Mouse (Mus musculus) lung, embryonic 14.5 days (tissue): ENCODE measurements around the gene Pygm. TPM values are rescaled to one million over a fixed set of nuclear protein-coding genes. Genes with fewer than 3 reads are reported as not detected.

Experiments used
- ATAC-seq: fragments of 200-750 bp; cut with Nextera tagmentation; 2 replicates; pipeline ENCODE4 v1.8.0; 2017; ENCODE audit warnings: mild to moderate bottlenecking, moderate TSS enrichment, moderate library complexity; ENCODE audit not compliant: insufficient read depth
- DNase-seq: peaks from one replicate; pipeline ENCODE4 v3.0.0-alpha.2; 2015
- H3K27ac ChIP-seq: fragments of 300-500 bp; sonication (generic); 2 replicates; pipeline ENCODE4 v1.5.1; 2014; ENCODE audit warnings: low read depth, mild to moderate bottlenecking, moderate library complexity
- H3K27me3 ChIP-seq: fragments of 300-500 bp; sonication (generic); 2 replicates; pipeline ENCODE4 v1.6.1; 2014; ENCODE audit warnings: low read length, control low read depth; ENCODE audit not compliant: insufficient read depth
- H3K36me3 ChIP-seq: fragments of 300-500 bp; sonication (generic); 2 replicates; pipeline ENCODE4 v1.6.1; 2014; ENCODE audit warnings: control low read depth; ENCODE audit not compliant: insufficient read depth
- H3K4me1 ChIP-seq: fragments of 300-500 bp; sonication (generic); 2 replicates; pipeline ENCODE4 v1.6.1; 2014; ENCODE audit warnings: antibody characterized with exemption, control low read depth; ENCODE audit not compliant: insufficient read depth
- H3K4me2 ChIP-seq: fragments of 300-500 bp; sonication (generic); 2 replicates; pipeline ENCODE4 v1.6.1; 2014; ENCODE audit warnings: mild to moderate bottlenecking
- H3K4me3 ChIP-seq: fragments of 300-500 bp; sonication (generic); 2 replicates; pipeline ENCODE4 v1.5.1; 2014; ENCODE audit warnings: low read depth, low read length
- H3K9ac ChIP-seq: fragments of 300-500 bp; sonication (generic); 2 replicates; pipeline ENCODE4 v1.6.1; 2014
- H3K9me3 ChIP-seq: fragments of 300-500 bp; sonication (generic); 2 replicates; pipeline ENCODE4 v1.6.1; 2016; ENCODE audit warnings: low read depth, low read length, control low read depth
- CTCF ChIP-seq: IDR thresholded peaks from 2 replicates; pipeline ENCODE4 v1.5.1; 2016; ENCODE audit warnings: antibody characterized with exemption, low read depth
- WGBS: fragments of 180-500 bp; shearing (Covaris S2); extraction: QIAGEN DNeasy Blood & Tissue Kit; methylation state at CpG from one replicate; pipeline ENCODE4 v1.1.7; 2014; 5-methylcytosine and 5-hydroxymethylcytosine counted together
- polyA plus RNA-seq: library from polyadenylated mRNA; unstranded; fragments of >200 nt; fragmentation: Nextera tagmentation; extraction: Ambion mirVana; gene quantifications from 2 replicates; pipeline ENCODE4 v1.2.1, GENCODE M21; 2014

The Pygm gene
- polyA plus RNA-seq, 1 experiment from 2014 or later: 6.1 TPM

DNA sequence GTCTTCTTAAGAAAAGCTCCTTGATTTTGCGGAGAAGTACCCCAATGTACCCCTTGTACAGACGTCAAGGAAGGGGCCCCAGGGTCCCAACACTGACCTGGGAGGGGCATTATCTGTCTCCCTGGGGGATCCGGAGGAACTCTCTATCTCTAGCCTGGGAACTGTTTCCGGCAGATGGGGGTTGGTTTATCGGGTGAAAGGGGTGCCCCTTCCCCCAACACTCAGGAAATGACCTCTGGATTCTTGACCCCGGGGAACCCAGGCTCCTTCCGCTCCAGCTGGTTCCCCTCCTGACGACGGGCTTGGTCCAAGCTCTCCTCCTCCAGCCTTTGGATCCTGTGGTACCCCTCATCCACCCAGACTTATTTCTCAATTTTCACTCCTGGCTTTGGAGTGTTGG is 17.8 kb downstream of the Pygm start:
- peak overlapping the region; percentile 38; the same call in 1 of the 2 replicates for H3K9ac ChIP-seq
- peak overlapping the region; percentile 99 for H3K4me2 ChIP-seq
- no peak for TF ChIP-seq CTCF
- H3K27ac ChIP-seq: no peak overlapping the region
- WGBS: 4% methylated on average over 9 of the region's 9 CpGs
- H3K9me3 ChIP-seq: no peaks in the 10 kb centered on the region
- H3K36me3 ChIP-seq: no peaks in the 10 kb centered on the region
- H3K27me3 ChIP-seq: peaks cover 29% of the 10 kb centered on the region
- H3K4me1 ChIP-seq: peaks cover 6% of the 10 kb centered on the region; the same call in 1 of the 2 replicates
- DNase-seq (peak; percentile 34), ATAC-seq (no peak)
- peak overlapping the region; percentile 60 for H3K4me3 ChIP-seq

DNA sequence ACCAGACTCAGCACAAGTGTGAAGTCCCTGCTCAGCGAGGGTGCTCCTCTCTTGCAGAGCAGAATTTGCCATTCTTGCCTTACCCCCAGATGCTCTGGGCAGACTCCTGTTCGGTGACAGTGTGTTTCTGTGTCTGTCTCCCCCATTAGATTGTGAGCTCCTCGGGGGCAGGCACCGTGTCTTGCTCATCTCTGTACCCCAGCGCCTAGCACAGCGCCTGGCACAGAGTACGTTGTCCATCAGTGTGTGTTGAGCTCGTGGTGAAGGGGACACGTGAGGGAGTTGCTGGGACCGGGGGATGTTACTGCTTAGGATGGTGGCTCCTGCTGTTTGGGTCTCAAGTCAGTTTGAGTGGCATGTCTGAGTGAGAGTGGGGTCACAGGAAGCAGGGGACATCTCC is 19.7 kb downstream of the Pygm start:
- H3K36me3 ChIP-seq: no peaks in the 10 kb centered on the region
- no peak overlapping the region for H3K4me3 ChIP-seq
- no peak for TF ChIP-seq CTCF
- peaks cover 6% of the 10 kb centered on the region; the same call in 1 of the 2 replicates for H3K4me1 ChIP-seq
- no peak overlapping the region for H3K4me2 ChIP-seq
- H3K27ac ChIP-seq: no peak overlapping the region
- DNase-seq: no peak
- WGBS: 80% methylated on average over 10 of the region's 10 CpGs
- peaks cover 25% of the 10 kb centered on the region for H3K27me3 ChIP-seq
- no peaks in the 10 kb centered on the region for H3K9me3 ChIP-seq
- H3K9ac ChIP-seq: no peak overlapping the region
- no peak for ATAC-seq

DNA sequence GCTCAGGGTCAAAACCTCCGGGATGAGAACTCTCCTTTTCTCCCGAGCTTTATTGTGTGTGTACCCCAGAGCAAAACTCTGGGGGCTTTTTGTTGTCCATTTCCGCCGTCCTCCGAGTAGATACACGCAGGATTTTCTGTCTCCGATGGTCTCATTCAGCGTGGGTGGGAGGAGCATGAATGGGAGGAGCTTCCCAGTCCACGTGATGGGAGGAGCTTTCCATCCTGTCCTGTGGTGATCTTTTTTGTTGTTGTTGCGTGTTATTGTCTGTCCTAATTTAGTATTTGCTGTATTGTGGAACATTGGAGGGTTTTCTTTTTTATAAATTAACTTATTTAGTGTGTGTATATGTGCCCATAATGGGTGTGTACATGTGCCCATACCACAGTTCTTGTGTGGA is 21.2 kb downstream of the Pygm start:
- no peaks in the 10 kb centered on the region for H3K36me3 ChIP-seq
- ATAC-seq (no peak), DNase-seq (no peak)
- H3K4me3 ChIP-seq: no peak overlapping the region
- H3K9ac ChIP-seq: no peak overlapping the region
- TF ChIP-seq CTCF: no peak
- H3K4me1 ChIP-seq: peaks cover 6% of the 10 kb centered on the region; the same call in 1 of the 2 replicates
- H3K4me2 ChIP-seq: no peak overlapping the region
- WGBS: 64% methylated on average over 10 of the region's 10 CpGs
- peaks cover 19% of the 10 kb centered on the region for H3K27me3 ChIP-seq
- no peak overlapping the region for H3K27ac ChIP-seq
- no peaks in the 10 kb centered on the region for H3K9me3 ChIP-seq

DNA sequence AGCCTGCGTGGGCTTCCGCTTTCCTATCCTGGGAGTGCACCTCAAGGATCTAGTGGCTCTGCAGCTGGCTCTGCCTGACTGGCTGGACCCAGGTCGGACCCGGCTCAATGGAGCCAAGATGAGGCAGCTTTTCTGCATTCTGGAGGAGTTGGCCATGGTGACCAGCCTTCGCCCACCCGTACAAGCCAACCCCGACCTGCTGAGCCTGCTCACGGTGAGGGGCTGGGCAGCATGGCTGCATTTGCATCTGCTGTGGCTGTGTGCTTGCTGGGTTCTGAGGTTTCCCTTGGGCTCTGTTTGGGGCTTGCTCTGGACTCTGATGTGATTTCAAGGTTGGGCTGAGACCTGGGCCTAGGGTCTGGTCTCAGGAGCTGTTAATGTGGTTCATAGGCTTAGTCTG is 22.9 kb downstream of the Pygm start:
- H3K9me3 ChIP-seq: no peaks in the 10 kb centered on the region
- DNase-seq (no peak), ATAC-seq (no peak)
- WGBS: 86% methylated on average over 8 of the region's 8 CpGs
- peaks cover 3% of the 10 kb centered on the region; the same call in 1 of the 2 replicates for H3K27me3 ChIP-seq
- no peak overlapping the region for H3K4me3 ChIP-seq
- no peak for TF ChIP-seq CTCF
- H3K4me1 ChIP-seq: no peaks in the 10 kb centered on the region
- H3K4me2 ChIP-seq: no peak overlapping the region
- H3K27ac ChIP-seq: no peak overlapping the region
- no peaks in the 10 kb centered on the region for H3K36me3 ChIP-seq
- no peak overlapping the region for H3K9ac ChIP-seq

DNA sequence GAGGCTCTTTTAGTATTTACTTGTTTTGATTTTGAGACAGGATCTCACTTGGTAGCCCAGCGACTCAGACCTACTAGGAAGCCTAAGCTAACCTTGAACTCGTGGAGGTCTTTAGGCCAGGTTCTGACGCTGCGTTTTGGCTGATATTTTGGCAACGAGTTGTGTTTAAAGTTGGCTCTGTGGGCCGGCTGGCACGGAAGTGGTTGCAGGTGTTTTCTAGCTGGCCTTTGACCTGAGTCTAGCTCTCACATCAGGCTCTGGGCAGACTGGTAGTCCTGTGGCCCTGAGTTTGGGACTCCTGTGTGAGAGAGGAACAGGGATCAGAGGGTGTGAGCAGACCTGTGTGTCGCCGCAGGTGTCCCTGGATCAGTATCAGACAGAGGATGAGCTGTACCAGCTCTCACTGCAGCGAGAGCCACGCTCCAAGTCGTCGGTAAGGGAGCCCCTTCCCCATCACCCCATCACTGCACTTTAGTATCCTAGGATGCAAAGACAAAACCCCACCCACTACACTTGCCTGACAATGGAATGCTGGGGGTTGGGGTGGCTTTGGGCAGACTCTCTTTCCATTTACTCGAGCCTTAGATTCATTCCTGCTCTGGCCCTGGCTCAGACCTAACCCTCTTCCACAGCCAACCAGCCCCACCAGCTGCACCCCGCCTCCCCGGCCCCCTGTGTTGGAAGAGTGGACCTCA is 23.8 kb downstream of the Pygm start:
- Histone ChIP-seq H3K4me2 (no peak overlapping the region), H3K9me3 (no peaks in the 10 kb centered on the region), H3K4me1 (no peaks in the 10 kb centered on the region), H3K9ac (no peak overlapping the region), H3K27ac (no peak overlapping the region), H3K36me3 (no peaks in the 10 kb centered on the region), H3K27me3 (no peaks in the 10 kb centered on the region), H3K4me3 (no peak overlapping the region)
- no peak for TF ChIP-seq CTCF
- ATAC-seq (no peak), DNase-seq (no peak)
- 47% methylated on average over 16 of the region's 16 CpGs for WGBS

DNA sequence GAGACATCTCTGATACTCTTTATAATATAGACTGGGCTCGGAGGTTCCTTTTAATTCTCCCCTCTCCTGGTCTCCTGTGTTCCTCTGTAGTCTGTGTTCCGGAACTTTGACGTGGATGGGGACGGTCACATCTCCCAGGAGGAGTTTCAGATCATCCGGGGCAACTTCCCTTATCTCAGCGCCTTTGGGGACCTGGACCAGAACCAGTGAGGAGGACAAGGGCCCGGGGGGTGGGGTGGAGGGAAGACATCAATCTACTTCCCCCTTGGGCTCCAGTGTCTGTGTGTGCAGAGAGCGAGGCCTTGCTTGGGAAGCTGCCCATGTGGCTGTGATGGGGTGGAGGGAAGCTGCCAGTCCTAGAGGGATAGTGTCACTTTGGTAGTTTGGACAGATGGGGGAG is 24.6 kb downstream of the Pygm start:
- Histone ChIP-seq H3K27ac (no peak overlapping the region), H3K4me2 (no peak overlapping the region), H3K36me3 (no peaks in the 10 kb centered on the region), H3K9me3 (no peaks in the 10 kb centered on the region), H3K4me1 (no peaks in the 10 kb centered on the region), H3K4me3 (no peak overlapping the region), H3K27me3 (no peaks in the 10 kb centered on the region; the same call in 1 of the 2 replicates), H3K9ac (no peak overlapping the region)
- DNase-seq: no peak
- no peak for TF ChIP-seq CTCF
- 72% methylated on average over 8 of the region's 8 CpGs for WGBS
- no peak for ATAC-seq

DNA sequence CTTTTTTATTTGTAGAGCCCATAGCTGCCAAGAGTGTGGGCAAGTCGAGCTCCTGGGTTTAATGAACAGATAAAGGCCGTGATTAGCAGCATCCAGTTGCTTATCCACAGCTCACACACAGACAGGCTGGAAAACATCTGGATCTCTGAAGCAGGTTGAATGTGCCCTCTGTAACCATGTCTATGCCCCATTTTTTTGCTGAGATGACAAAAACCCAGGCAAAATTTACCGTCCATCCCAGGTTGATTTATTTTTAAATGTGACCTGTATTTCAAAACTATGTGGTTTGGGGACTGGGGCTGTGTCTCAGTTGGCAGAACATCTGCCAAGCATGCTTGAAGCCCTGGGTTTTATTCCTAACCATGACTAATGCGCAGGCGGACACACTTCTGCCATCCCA is 25.0 kb downstream of the Pygm start:
- H3K27ac ChIP-seq: no peak overlapping the region
- H3K4me3 ChIP-seq: no peak overlapping the region
- no peak for ATAC-seq
- H3K4me2 ChIP-seq: no peak overlapping the region
- 72% methylated on average over 5 of the region's 5 CpGs for WGBS
- no peak for DNase-seq
- no peaks in the 10 kb centered on the region for H3K9me3 ChIP-seq
- no peaks in the 10 kb centered on the region; the same call in 1 of the 2 replicates for H3K27me3 ChIP-seq
- no peaks in the 10 kb centered on the region for H3K36me3 ChIP-seq
- H3K4me1 ChIP-seq: no peaks in the 10 kb centered on the region
- H3K9ac ChIP-seq: no peak overlapping the region
- no peak for TF ChIP-seq CTCF

DNA sequence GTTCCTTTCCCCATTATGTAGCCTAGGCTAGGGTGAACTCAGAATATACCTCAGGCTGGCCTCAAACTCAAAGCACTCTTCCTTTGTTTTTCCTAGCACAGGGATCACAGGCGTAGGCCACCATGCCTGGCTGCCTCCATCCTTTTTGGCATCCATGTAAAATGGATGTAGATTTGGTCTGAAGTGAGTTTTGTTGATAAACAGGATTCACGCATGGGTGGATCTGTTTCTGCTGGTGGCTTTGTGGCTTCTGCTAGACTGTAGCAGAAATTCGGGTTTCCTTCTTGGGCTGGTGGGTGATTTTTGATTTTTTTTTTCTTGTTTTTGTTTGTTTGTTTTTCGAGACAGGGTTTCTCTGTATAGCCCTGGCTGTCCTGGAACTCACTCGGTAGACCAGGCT is 25.7 kb downstream of the Pygm start:
- WGBS: 74% methylated on average over 5 of the region's 5 CpGs
- H3K36me3 ChIP-seq: no peaks in the 10 kb centered on the region
- no peak overlapping the region for H3K9ac ChIP-seq
- DNase-seq (no peak), ATAC-seq (no peak)
- H3K9me3 ChIP-seq: no peaks in the 10 kb centered on the region
- no peak for TF ChIP-seq CTCF
- H3K4me2 ChIP-seq: no peak overlapping the region
- H3K27ac ChIP-seq: no peak overlapping the region
- no peak overlapping the region for H3K4me3 ChIP-seq
- H3K27me3 ChIP-seq: no peaks in the 10 kb centered on the region; the same call in 1 of the 2 replicates
- H3K4me1 ChIP-seq: no peaks in the 10 kb centered on the region
